In the genomic region with DNA sequence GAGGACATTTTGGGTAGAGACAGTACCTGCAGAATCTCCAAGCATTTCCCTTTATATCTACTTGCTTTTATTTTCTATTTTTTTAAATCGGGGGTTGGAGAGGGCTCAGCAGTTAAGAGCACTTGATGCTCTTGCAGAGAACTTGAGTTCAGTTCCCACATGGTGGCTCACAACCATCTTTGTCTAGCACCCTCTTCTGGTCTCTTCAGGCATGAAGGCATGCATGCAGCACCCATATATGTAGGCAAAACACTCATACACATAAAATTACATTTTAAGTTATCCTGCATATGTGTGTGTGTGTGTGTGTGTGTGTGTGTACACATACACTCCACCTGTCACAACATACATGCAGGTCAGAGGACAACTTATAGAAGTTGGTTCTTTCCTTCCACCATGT, we compare ENCODE assay signal across 13 mouse cellular contexts.
"Had no signal": no experiment of that assay in that cellular context is flagged by ENCODE, and none has a peak within 500 bp of the region (broad histone marks: within the 10 kb centered on the region; RNA-seq: fewer than 3 reads in every experiment).

No protein-coding gene starts in this region.

- H3K27ac ChIP-seq: limb, embryonic 15.5 days; liver, embryonic 12.5 days; midbrain, embryonic 13.5 days; neural tube, embryonic 12.5 days had no signal

- H3K4me2 ChIP-seq: limb, embryonic 15.5 days; liver, embryonic 12.5 days; lung, embryonic 14.5 days; midbrain, embryonic 13.5 days; neural tube, embryonic 12.5 days had no signal

- H3K9ac ChIP-seq: limb, embryonic 15.5 days; liver, embryonic 12.5 days; lung, embryonic 14.5 days; midbrain, embryonic 13.5 days; neural tube, embryonic 12.5 days had no signal

- H3K4me1 ChIP-seq: limb, embryonic 15.5 days; liver, embryonic 12.5 days; midbrain, embryonic 13.5 days; neural tube, embryonic 12.5 days had no signal

- H3K4me3 ChIP-seq: limb, embryonic 15.5 days; liver, embryonic 12.5 days; midbrain, embryonic 13.5 days; myocyte; neural tube, embryonic 12.5 days had no signal

- DNase-seq: kidney, adult 8-10 months; kidney, postnatal 4 days; lung, embryonic 14.5 days; lung, postnatal 14 days; right cerebral cortex, postnatal 4 days; spleen, adult 18-20 months; thymus, adult 18-20 months; thymus, postnatal 14 days had no signal

- H3K9me3 ChIP-seq: limb, embryonic 15.5 days; liver, embryonic 12.5 days; midbrain, embryonic 13.5 days; neural tube, embryonic 12.5 days had no signal

- H3K27me3 ChIP-seq: limb, embryonic 15.5 days; liver, embryonic 12.5 days; midbrain, embryonic 13.5 days; neural tube, embryonic 12.5 days had no signal

- ATAC-seq: liver, embryonic 12.5 days; midbrain, embryonic 13.5 days had no signal
